Mouse (Mus musculus): ENCODE measurements around the gene Efcab9.
"Not testable (repeated sequence)": the region's sequence is repeated elsewhere in the genome, so short reads cannot be mapped to it uniquely, and the experiment has no call there.

Gene Efcab9

GRCm38 (mm10) chr11:32535646-32536045 lies 3.8 kb upstream of the Efcab9 start:
- no peak for DNase-seq

DNA sequence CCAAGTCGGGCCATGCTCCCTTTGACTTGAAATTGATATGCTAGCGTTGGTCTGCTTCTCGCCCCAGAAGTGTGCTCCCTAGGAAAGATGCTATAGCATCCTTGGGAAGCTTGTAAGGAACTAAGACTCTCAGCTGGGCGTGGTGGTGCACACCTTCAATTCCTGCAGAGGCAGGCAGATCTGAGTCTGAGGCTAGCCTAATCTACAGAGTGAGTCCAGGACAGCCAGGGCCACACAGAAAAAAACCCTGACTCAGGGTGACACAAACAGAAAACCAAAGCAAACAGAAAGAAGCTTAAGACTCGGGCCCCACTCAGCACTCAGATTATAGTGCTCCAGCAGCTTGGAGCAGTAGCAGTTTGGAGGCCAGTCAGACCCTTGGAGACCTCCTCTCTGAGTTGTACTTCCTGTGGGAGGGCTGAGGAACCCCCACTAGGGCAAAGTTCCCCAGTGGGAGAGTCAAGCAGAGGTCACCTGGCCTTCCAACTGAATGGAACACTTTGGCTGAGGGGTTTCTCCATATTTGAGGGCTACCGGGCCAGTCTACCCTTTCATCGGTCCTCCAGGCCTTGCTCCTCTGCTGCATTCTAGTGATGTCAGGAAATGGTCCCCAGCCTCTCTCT lies 2.7 kb upstream of the Efcab9 start:
- DNase-seq, result no peak

- DNase-seq, result peak; percentile 87
Observed at GRCm38 (mm10) chr11:32533482-32534261, 1.8 kb upstream of the Efcab9 start.

DNA sequence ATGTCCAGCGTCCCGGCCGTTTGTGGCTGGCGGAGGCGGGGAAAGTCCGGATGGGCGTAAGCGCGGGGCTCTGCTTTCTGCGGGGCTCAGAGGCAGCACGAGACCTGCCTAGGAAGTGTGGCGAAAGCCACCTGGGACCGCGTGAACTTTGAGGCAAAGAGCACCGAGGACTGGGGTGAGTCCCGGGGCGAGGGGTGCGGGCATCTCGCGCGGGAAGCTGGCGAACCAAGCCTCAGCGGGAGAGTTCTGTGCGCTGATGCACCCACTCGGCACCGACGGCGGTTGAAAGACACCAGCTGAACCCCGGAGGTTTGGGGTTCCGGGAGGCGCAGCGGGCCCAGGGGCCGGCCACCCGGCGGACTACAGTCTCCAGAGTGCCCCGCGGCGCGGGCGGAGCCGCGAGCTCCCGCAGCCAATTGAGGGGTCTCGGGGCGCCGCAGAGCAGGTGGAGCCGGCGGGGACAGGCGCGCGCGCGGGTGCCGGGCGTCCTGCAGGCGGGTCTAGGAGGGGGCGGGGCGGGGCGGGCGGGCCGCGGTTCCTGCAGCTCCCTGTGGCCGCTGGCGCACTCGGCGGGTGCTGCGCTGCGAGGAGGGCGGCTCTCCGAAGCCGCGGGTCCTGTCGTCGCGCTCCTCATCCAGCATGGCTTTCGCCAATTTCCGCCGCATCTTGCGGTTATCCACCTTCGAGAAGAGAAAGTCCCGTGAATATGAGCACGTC lies 1.0 kb upstream of the Efcab9 start, which contains the start of gene Stk10:
TSS of gene Stk10 (plus strand) at position 541 of the 717 bp plus-strand sequence.
- peak; percentile 95 for DNase-seq

- peak; percentile 54 for DNase-seq
Observed at GRCm38 (mm10) chr11:32530151-32530550, 1.7 kb downstream of the Efcab9 start.

DNA sequence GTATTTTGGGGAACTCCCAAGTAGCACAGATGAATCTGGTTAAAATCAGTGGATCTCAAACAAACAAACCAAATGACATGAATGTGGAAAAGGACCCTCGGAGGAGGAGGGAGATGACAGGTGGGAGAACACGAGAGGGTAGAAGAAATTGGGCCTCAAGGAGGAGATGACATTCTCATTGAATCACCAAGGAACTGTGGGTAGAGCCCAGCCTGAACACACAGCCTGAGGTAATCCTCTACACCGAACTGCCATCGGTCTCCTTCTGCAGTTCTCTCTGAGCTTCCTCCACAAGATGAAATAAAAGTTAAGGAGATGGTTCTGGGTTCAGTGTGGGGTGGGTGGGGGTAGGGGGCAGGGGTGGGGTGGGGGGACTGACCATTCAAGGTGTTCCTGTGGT lies 4.9 kb downstream of the Efcab9 start:
- DNase-seq, result no peak

GRCm38 (mm10) chr11:32524122-32524920 lies 7.6 kb downstream of the Efcab9 start:
- no peak for DNase-seq

- no peak for DNase-seq
Observed at GRCm38 (mm10) chr11:32521246-32521645, 10.6 kb downstream of the Efcab9 start.

DNA sequence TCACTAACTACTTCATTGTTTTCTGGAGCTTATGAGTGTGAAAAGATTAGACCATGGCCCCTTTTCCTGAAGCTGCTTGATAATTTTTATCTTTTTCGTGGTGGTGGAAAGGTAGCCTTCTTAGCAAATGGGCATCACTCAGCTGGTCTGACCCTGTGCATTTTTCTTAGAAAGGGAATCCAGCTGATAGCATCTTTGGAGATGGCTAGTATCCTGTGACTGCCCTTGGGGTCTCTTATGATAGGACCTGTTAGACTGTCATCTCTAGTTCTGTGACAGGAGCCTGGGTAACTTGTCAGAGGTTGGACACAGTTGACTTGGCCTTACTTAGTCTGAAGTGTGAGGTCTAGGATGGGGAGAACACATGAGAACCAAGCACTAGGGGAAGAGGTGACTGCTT lies 12.5 kb downstream of the Efcab9 start:
- DNase-seq, result no peak

DNA sequence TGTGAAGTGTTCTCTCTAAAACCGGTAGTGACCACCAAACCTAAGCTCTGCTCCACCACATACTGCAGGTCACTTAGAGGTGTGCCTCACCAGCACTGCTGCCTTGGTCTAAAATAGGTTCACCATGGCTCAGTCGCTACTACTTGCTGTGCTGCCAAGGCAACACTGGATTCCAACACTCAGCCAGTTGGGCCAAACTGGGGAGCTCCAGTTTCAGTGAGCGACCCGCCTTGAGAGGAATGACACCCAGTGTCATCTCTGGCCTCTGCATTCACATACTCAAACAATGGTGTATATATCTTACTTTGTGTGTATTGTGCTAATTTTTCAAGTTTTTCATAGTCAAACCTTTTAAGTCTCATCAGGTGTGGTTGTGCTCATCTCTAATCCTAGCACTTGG lies 13.1 kb downstream of the Efcab9 start:
- no peak for DNase-seq

- DNase-seq, result no peak
Observed at GRCm38 (mm10) chr11:32516916-32517712, 14.8 kb downstream of the Efcab9 start.

DNA sequence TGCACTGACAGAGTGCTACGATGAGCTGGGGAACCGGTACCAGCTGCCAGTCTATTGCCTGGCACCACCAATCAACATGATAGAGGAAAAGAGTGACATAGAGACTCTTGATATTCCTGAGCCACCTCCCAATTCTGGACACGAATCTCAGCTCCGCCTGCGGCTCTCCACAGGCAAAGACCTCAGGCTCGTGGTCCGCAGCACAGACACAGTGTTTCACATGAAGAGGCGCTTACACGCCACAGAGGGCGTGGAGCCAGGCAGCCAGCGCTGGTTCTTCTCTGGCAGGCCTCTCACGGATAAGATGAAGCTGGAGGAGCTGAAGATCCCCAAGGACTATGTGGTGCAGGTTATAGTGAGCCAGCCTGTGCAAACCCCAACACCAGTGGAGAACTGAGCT lies 15.8 kb downstream of the Efcab9 start:
- DNase-seq, result no peak

GRCm38 (mm10) chr11:32514853-32515252 lies 17.0 kb downstream of the Efcab9 start:
- DNase-seq, result not testable (repeated sequence)

GRCm38 (mm10) chr11:32510930-32511329 lies 21.0 kb downstream of the Efcab9 start:
- DNase-seq, result no peak

DNA sequence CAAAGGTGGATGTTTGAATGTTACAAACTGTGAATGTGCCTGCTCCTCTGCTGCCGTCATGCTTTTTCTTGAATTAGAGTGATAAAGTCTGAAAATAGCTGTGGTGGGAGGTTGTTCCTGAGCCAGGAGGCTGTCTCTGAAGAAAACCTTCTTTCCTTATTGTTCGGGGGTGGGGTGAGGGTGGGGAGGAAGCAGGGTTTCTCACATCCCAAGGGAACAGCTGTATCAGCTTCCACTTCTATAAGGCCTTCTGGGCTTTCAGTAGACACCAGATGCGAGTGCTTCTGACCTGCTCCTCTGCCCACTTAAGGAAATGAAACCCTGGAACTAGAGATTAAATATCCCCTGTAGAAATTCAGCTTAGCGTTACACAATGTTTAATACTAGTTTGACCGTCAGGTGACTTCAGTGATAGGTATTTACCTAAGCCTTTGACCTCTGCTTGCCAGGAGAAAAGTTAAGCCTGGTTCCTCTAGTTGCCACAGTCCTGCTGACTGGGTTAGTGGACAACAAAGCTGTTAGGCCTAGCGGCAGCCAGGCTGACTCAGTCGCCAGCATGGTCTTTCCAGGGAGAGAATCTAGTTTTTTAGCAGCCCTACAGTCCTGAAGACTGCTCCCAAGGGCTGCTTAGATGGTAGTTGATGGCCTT lies 26.7 kb downstream of the Efcab9 start:
- no peak for DNase-seq

GRCm38 (mm10) chr11:32503711-32504110 lies 28.2 kb downstream of the Efcab9 start:
- no peak for DNase-seq

- DNase-seq, result peak; percentile 39
Observed at GRCm38 (mm10) chr11:32499931-32500330, 31.9 kb downstream of the Efcab9 start.

DNA sequence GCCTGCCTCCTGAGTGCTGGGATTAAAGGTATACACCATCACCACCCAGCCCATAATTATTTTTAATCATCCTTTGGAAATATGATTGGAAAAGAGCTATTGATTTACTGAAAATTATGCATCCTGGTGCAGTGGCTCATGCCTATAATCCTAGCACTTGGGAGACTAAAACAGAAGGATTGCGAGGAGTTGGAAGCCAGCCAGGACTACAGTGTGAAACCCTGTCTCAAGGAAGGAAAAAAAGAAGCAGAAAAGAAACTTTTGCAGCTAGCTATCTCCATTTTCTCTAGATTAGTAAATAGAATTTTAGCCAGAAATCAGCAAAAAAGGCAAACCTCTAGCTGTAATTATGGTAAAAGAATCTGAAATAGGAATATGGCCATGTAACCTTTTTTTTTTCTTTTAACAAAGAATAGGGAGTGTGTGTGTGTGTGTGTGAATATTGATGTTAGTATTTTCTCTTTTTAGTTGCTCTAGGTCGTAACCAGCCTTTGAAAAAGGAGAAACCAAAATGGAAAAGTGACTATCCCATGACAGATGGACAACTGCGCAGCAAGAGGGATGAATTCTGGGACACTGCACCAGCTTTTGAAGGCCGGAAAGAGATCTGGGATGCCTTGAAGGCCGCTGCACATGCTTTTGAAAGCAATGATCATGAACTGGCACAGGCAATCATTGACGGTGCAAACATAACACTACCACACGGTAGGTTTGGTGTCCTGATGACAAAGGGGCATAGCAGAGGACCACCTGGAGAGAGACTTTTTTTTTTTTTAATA lies 32.9 kb downstream of the Efcab9 start:
- no peak for DNase-seq

- DNase-seq, result no peak
Observed at GRCm38 (mm10) chr11:32495283-32495682, 36.6 kb downstream of the Efcab9 start.

DNA sequence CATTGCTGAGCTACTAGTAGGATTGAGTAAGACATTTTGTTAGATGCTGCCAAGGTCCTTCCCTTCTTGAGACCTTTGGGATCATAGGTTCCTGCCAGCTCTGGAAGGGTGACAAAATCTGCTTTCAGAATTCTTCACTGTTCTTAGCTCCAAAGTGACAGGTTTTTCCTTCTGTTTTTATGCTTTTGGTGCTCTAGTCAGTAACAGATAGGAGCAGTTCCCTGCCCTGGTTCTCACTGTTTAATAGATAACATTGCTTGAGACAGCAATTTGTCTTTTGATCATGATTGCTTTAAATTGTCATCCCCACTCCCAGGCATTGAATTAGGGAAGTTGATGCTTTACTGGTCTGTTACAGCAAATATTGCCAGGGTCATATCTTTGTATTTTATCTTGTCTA lies 38.6 kb downstream of the Efcab9 start:
- no peak for DNase-seq

GRCm38 (mm10) chr11:32491079-32491478 lies 40.8 kb downstream of the Efcab9 start:
- DNase-seq, result no peak
